Mouse (Mus musculus): ENCODE data around the gene Adcy2. TPM values are rescaled to one million over a fixed set of nuclear protein-coding genes. Genes with fewer than 3 reads are reported as not detected.

Adcy2 gene
- polyA plus RNA-seq, 1 experiment from 2014 or later = 0.46 TPM

DNA sequence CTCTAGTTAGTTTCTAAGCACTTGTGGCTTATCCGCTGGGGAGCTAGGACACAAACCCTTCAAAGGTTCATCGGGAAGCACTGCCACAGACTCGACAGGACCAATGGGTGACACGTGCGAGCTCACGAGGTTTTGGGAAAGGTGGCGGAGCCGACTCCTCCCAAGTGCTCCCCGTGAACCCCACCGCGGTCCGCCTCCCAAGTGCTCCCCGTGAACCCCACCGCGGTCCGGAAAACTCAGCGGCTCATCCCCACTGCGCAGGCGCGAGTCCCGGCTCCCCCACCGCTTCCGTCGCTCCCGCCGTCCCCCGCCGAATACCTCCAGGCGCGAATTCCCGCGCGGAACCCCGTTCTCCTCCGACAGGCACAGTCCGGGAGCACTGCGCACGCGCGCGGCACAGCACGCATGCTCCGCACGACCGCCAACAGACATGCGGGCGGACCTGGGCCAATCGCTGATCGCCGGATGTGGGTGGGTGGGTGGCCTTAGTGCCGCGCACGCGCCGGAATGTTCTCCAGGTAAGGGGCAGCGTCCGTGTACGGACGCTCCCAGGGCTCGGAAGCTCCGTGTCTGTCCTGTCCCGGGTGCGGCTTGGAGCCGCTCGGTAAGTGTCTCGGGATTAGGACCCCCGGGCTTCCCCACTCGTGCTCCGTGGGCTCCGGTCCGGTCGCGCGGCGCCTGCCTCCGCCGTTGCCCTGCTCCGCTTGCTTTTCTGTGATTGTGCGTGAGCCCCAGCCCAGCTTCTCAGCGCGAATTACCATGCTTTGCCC, 417.4 kb downstream of the Adcy2 start, which contains the start of the genes Mtrr and Fastkd3:
TSS of gene Mtrr (minus strand) at position 403 of the 770 bp plus-strand sequence.
TSS of gene Fastkd3 (plus strand) at position 488 of the 770 bp plus-strand sequence.
- whole genome bisulfite sequencing (ENCODE audit: insufficient replicate concordance) = under 1% methylated on average over 77 of the region's 81 CpGs
- ATAC-seq (ENCODE audit: insufficient read depth) = peak; percentile 99

DNA sequence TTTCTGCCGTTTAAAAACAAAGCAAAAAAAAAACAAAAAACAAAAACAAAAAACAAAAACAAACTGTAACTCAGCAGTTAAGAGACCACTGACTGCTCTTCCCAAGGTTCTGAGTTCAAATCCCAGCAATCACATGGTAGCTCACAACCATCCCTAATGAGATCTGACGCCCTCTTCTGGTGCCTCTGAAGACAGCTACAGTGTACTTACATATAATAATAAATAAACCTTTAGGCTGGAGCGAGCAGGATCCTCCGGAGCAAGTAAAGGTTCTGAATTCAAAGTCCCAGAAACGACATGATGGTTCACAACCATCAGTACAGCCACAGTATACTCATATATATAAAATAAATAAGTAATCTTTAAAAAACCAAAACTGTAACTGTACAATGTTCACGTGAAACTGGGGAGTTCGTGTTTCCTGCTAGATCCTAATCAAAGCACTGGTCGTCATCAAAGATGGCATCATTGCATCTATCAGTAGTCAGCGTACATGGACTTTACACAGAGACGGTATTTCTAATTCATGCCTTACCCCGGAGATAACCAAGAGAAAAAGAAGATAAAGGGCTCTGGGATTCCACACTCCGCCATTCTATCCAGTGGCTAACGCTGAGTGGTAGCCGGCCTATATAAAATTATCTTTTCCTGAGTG, 418.1 kb downstream of the Adcy2 start:
- Histone ChIP-seq H3K4me1 (replicated peaks) (peaks cover 21% of the 10 kb centered on the region), H3K4me2 (peak overlapping the region; percentile 86), H3K4me3 (replicated peaks) (peak overlapping the region; percentile 81), H3K36me3 (replicated peaks) (peaks cover 48% of the 10 kb centered on the region), H3K9me3 (replicated peaks) (no peaks in the 10 kb centered on the region), H3K27me3 (no peaks in the 10 kb centered on the region), H3K27ac (replicated peaks) (peak overlapping the region; percentile 70), H3K9ac (peak overlapping the region; percentile 65)
- no peak for ATAC-seq (ENCODE audit: insufficient read depth)
- 17% methylated on average over 14 of the region's 14 CpGs for WGBS (ENCODE audit: insufficient replicate concordance)

More for the DNA sequence above, 417.4 kb downstream of the Adcy2 start, which contains the start of the genes Mtrr and Fastkd3:
- peak within 1 kb of the TSS; percentile 81 for H3K4me3 ChIP-seq (replicated peaks)
- H3K9me3 ChIP-seq (replicated peaks) = no peaks in the 10 kb centered on the region
- H3K4me2 ChIP-seq = peak within 1 kb of the TSS; percentile 86
- H3K27ac ChIP-seq (replicated peaks) = peak within 1 kb of the TSS; percentile 70
- no peaks in the 10 kb centered on the region for H3K27me3 ChIP-seq
- peaks cover 45% of the 10 kb centered on the region for H3K36me3 ChIP-seq (replicated peaks)
- H3K9ac ChIP-seq = peak within 1 kb of the TSS; percentile 65
- peaks cover 21% of the 10 kb centered on the region for H3K4me1 ChIP-seq (replicated peaks)

DNA sequence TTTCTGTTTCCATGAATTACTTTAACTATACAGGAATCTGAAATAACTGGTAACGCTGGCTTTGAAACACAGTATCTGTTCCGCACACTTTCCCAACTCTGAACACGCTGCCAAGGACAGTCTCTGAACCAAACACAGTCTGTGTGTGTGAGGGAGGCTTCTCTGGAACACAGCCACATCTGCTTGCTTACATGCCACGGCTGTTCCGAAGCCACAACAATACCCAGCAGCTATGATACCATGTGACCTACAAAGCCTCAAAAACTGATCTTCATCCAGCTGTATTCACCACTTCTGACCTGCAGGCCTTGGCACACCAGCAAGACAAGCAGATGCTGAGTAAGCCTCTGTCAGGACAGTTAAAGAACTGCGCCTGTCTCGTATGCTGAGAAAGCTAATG, 421.4 kb downstream of the Adcy2 start:
- Histone ChIP-seq H3K36me3 (replicated peaks) (peaks cover 34% of the 10 kb centered on the region), H3K9ac (no peak overlapping the region), H3K4me2 (no peak overlapping the region), H3K27ac (replicated peaks) (no peak overlapping the region), H3K4me3 (replicated peaks) (no peak overlapping the region), H3K4me1 (replicated peaks) (peaks cover 14% of the 10 kb centered on the region), H3K27me3 (no peaks in the 10 kb centered on the region), H3K9me3 (replicated peaks) (no peaks in the 10 kb centered on the region)
- 87% methylated on average over 7 of the region's 7 CpGs for WGBS (ENCODE audit: insufficient replicate concordance)
- ATAC-seq (ENCODE audit: insufficient read depth) = no peak

DNA sequence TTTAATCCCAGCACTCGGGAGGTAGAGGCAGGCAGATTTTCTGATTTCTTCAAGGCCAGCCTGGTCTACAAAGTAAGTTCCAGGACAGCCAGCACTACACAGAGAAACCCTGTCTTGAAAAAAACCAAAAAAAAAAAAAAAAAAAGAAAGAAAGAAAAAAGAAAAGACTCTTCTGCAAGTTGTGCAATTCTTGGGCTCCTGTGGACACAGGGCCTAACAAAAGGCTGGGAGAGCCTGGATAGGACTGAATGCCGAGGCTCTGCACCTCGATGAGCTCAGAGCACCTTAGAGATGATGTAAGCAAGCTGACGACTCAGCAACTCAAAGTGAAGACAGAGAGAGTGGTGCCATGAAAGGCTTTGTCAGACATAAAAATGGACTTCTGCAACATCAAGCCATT, 424.9 kb downstream of the Adcy2 start:
- Histone ChIP-seq H3K9me3 (replicated peaks) (no peaks in the 10 kb centered on the region), H3K27me3 (no peaks in the 10 kb centered on the region), H3K4me3 (replicated peaks) (no peak overlapping the region), H3K4me1 (replicated peaks) (no peaks in the 10 kb centered on the region), H3K27ac (replicated peaks) (no peak overlapping the region), H3K36me3 (replicated peaks) (peaks cover 58% of the 10 kb centered on the region), H3K4me2 (no peak overlapping the region), H3K9ac (no peak overlapping the region)
- WGBS (ENCODE audit: insufficient replicate concordance) = 74% methylated on average over 4 of the region's 4 CpGs
- no peak for ATAC-seq (ENCODE audit: insufficient read depth)

DNA sequence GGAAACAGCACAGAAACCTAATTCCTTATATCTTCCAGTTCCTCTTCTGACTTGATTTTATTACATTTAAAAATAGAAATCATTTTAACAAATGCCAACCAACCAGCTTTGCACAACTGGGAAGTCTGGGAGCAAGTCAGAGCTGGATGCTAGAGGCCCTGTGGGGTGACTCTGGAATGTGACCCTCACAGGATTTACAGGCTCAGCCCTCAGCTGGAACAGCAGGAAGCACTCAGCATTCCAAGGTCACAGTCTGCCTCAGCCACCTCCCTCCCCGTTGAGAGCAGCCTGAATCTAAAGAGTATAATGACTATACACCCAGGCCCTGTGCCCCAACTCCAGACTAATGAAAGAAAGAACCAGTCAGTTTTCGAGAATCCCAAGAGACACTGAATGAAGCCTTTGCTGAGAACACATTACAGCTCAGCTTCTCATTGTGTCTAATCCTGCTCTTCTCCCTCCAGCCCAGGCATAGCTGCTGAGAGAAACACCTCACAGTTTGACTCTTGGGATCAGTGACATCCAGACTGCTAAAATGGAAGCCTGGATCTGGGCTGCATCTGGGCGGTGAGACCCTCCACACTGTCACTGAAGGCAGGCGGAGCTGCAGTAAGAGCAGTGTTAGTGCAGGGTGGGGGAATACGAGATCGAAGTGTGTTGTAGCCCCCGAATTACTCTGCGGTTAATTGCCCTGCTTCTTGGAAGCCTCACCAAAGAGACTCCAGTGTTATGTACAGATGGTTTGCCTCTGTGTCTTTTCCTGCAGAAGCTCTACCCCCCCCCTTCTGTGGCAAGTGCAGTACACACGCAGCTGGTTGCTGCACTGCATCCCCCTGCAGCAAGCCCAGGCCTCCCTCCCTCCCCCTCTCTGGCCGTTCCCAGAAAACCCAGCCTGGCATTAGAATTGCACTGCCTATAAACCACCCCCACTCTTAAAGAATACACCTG, 426.1 kb downstream of the Adcy2 start:
- Histone ChIP-seq H3K4me2 (no peak overlapping the region), H3K27me3 (no peaks in the 10 kb centered on the region), H3K9ac (no peak overlapping the region), H3K4me3 (replicated peaks) (no peak overlapping the region), H3K9me3 (replicated peaks) (no peaks in the 10 kb centered on the region), H3K4me1 (replicated peaks) (no peaks in the 10 kb centered on the region), H3K27ac (replicated peaks) (no peak overlapping the region), H3K36me3 (replicated peaks) (peaks cover 56% of the 10 kb centered on the region)
- 71% methylated on average over 10 of the region's 10 CpGs for WGBS (ENCODE audit: insufficient replicate concordance)
- ATAC-seq (ENCODE audit: insufficient read depth) = no peak

DNA sequence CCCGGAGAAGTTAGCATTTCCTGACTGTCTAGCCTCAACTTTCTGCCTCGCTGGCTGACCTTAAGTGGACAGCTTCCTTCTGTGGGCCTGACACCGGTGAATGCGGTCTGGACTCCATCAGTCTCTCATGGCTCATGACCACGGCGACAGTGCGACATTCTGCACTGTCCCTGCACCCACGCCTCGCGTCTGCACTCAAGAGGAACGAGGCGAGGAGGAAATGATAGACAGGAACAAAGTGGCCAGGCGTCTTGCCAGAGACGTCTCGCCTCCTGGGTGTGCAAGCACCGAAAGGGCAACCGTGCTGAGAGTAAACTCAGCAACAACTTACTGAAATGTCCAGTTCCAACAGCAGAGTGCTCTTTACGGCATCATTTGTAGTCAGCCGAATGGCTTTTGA, 427.1 kb downstream of the Adcy2 start:
- Histone ChIP-seq H3K4me3 (replicated peaks) (no peak overlapping the region), H3K4me1 (replicated peaks) (no peaks in the 10 kb centered on the region), H3K36me3 (replicated peaks) (peaks cover 58% of the 10 kb centered on the region), H3K27me3 (no peaks in the 10 kb centered on the region), H3K27ac (replicated peaks) (no peak overlapping the region), H3K9me3 (replicated peaks) (no peaks in the 10 kb centered on the region), H3K4me2 (no peak overlapping the region), H3K9ac (no peak overlapping the region)
- 79% methylated on average over 19 of the region's 19 CpGs for WGBS (ENCODE audit: insufficient replicate concordance)
- ATAC-seq (ENCODE audit: insufficient read depth) = no peak
